Mouse (Mus musculus) embryonic facial prominence, embryonic 13.5 days (tissue): ENCODE data around the gene Lrrc58. TPM values are rescaled to one million over a fixed set of nuclear protein-coding genes. Genes with fewer than 3 reads are reported as not detected.

Experiments used
- ATAC-seq: fragments of 200-750 bp; cut with Nextera tagmentation; 2 replicates; pipeline ENCODE4 v1.8.0; 2017; ENCODE audit warnings: low read depth; ENCODE audit not compliant: insufficient number of reproducible peaks, insufficient read depth, low FRiP score, low TSS enrichment
- H3K27ac ChIP-seq: fragments of 300-500 bp; sonication (generic); 2 replicates; pipeline ENCODE4 v1.5.1; 2015; ENCODE audit warnings: moderate library complexity, mild to moderate bottlenecking, inconsistent platforms
- H3K27me3 ChIP-seq: fragments of 300-500 bp; sonication (generic); 2 replicates; pipeline ENCODE4 v1.6.1; 2015; ENCODE audit warnings: mild to moderate bottlenecking, inconsistent platforms
- H3K36me3 ChIP-seq: fragments of 300-500 bp; sonication (generic); 2 replicates; pipeline ENCODE4 v1.6.1; 2015; ENCODE audit warnings: mild to moderate bottlenecking, inconsistent platforms
- H3K4me1 ChIP-seq: fragments of 300-500 bp; sonication (generic); 2 replicates; pipeline ENCODE4 v1.6.1; 2015; ENCODE audit warnings: inconsistent platforms
- H3K4me2 ChIP-seq: fragments of 300-500 bp; sonication (generic); 2 replicates; pipeline ENCODE4 v1.6.1; 2015; ENCODE audit warnings: moderate library complexity, mild to moderate bottlenecking, inconsistent platforms
- H3K4me3 ChIP-seq: fragments of 300-500 bp; sonication (generic); 2 replicates; pipeline ENCODE4 v1.5.1; 2015; ENCODE audit warnings: mild to moderate bottlenecking, inconsistent platforms
- H3K9ac ChIP-seq: fragments of 300-500 bp; sonication (generic); 2 replicates; pipeline ENCODE4 v1.6.1; 2015; ENCODE audit warnings: mild to moderate bottlenecking, inconsistent platforms
- H3K9me3 ChIP-seq: fragments of 300-500 bp; sonication (generic); 2 replicates; pipeline ENCODE4 v1.6.1; 2016; ENCODE audit warnings: inconsistent platforms
- WGBS: fragments of 180-500 bp; shearing (Covaris S2); methylation state at CpG from one replicate; pipeline ENCODE4 v1.1.7; 2015; ENCODE audit warnings: mixed read lengths; 5-methylcytosine and 5-hydroxymethylcytosine counted together
- polyA plus RNA-seq: library from polyadenylated mRNA; unstranded; fragments of >200 nt; fragmentation: Nextera tagmentation; extraction: Ambion mirVana; gene quantifications from 2 replicates; pipeline ENCODE4 v1.2.1, GENCODE M21; 2015

The Lrrc58 gene
- 63.6 and 63.7 TPM in 2 replicates for polyA plus RNA-seq

- Histone ChIP-seq H3K4me1 (peaks cover 19% of the 10 kb centered on the region), H3K4me2 (peak within 1 kb of the TSS; percentile 71), H3K9me3 (no peaks in the 10 kb centered on the region), H3K9ac (peak within 1 kb of the TSS; percentile 98), H3K4me3 (peak within 1 kb of the TSS; percentile 96), H3K36me3 (no peaks in the 10 kb centered on the region), H3K27ac (peak within 1 kb of the TSS; percentile 98), H3K27me3 (no peaks in the 10 kb centered on the region)
- peak; percentile 90 for ATAC-seq
- WGBS = under 1% methylated on average over 86 of the region's 86 CpGs
These were observed at the start of gene Lrrc58 for GRCm38 (mm10) chr16:37867791-37868505. Lrrc58 (plus strand) TSS chr16:37868389.

- H3K9me3 ChIP-seq = no peaks in the 10 kb centered on the region
- no peak overlapping the region for H3K9ac ChIP-seq
- H3K27ac ChIP-seq = no peak overlapping the region
- 84% methylated on average over 5 of the region's 5 CpGs for WGBS
- H3K27me3 ChIP-seq = no peaks in the 10 kb centered on the region
- ATAC-seq = no peak
- no peaks in the 10 kb centered on the region for H3K4me1 ChIP-seq
- H3K36me3 ChIP-seq = peaks cover 97% of the 10 kb centered on the region
- H3K4me3 ChIP-seq = no peak overlapping the region
- no peak overlapping the region for H3K4me2 ChIP-seq
These were observed 44.2 kb upstream of the Lrrc58 start for GRCm38 (mm10) chr16:37823949-37824348.

- no peaks in the 10 kb centered on the region for H3K4me1 ChIP-seq
- ATAC-seq = no peak
- 86% methylated on average over 12 of the region's 12 CpGs for WGBS
- no peaks in the 10 kb centered on the region for H3K9me3 ChIP-seq
- no peak overlapping the region for H3K27ac ChIP-seq
- H3K4me3 ChIP-seq = no peak overlapping the region
- H3K9ac ChIP-seq = no peak overlapping the region
- H3K27me3 ChIP-seq = no peaks in the 10 kb centered on the region
- no peak overlapping the region for H3K4me2 ChIP-seq
- peaks cover 98% of the 10 kb centered on the region for H3K36me3 ChIP-seq
These were observed 43.2 kb upstream of the Lrrc58 start for GRCm38 (mm10) chr16:37824778-37825505.

GRCm38 (mm10) chr16:37826286-37826685 lies 41.9 kb upstream of the Lrrc58 start:
- 97% methylated on average over 3 of the region's 3 CpGs for WGBS
- no peak overlapping the region for H3K27ac ChIP-seq
- no peaks in the 10 kb centered on the region for H3K9me3 ChIP-seq
- H3K4me3 ChIP-seq = no peak overlapping the region
- no peaks in the 10 kb centered on the region for H3K27me3 ChIP-seq
- no peak overlapping the region for H3K9ac ChIP-seq
- peaks cover 98% of the 10 kb centered on the region for H3K36me3 ChIP-seq
- H3K4me2 ChIP-seq = no peak overlapping the region
- no peak for ATAC-seq
- no peaks in the 10 kb centered on the region for H3K4me1 ChIP-seq

GRCm38 (mm10) chr16:37831041-37831440 lies 37.1 kb upstream of the Lrrc58 start:
- H3K27me3 ChIP-seq = no peaks in the 10 kb centered on the region
- no peak overlapping the region for H3K4me2 ChIP-seq
- peaks cover 95% of the 10 kb centered on the region for H3K36me3 ChIP-seq
- no peak overlapping the region for H3K27ac ChIP-seq
- no peaks in the 10 kb centered on the region for H3K9me3 ChIP-seq
- H3K4me1 ChIP-seq = no peaks in the 10 kb centered on the region
- WGBS = 77% methylated on average over 7 of the region's 7 CpGs
- no peak overlapping the region for H3K4me3 ChIP-seq
- no peak for ATAC-seq
- no peak overlapping the region for H3K9ac ChIP-seq

- H3K9ac ChIP-seq = no peak overlapping the region
- H3K27me3 ChIP-seq = no peaks in the 10 kb centered on the region
- no peaks in the 10 kb centered on the region for H3K4me1 ChIP-seq
- no peak overlapping the region for H3K4me2 ChIP-seq
- WGBS = 66% methylated on average over 3 of the region's 3 CpGs
- peaks cover 46% of the 10 kb centered on the region for H3K36me3 ChIP-seq
- no peaks in the 10 kb centered on the region for H3K9me3 ChIP-seq
- no peak for ATAC-seq
- H3K4me3 ChIP-seq = no peak overlapping the region
- H3K27ac ChIP-seq = 0 out of 2 replicates have a peak overlapping the region, but pooled peaks have one; percentile 1
These were observed 30.6 kb upstream of the Lrrc58 start for GRCm38 (mm10) chr16:37837571-37837970.

- Histone ChIP-seq H3K27me3 (no peaks in the 10 kb centered on the region), H3K4me1 (no peaks in the 10 kb centered on the region), H3K9me3 (no peaks in the 10 kb centered on the region), H3K36me3 (peaks cover 2% of the 10 kb centered on the region; the same call in 1 of the 2 replicates), H3K27ac (no peak overlapping the region), H3K4me3 (no peak overlapping the region), H3K4me2 (no peak overlapping the region), H3K9ac (no peak overlapping the region)
- no peak for ATAC-seq
- 65% methylated on average over 2 of the region's 2 CpGs for whole genome bisulfite sequencing
These were observed 25.8 kb upstream of the Lrrc58 start for GRCm38 (mm10) chr16:37842439-37842838.

GRCm38 (mm10) chr16:37843740-37844139 lies 24.4 kb upstream of the Lrrc58 start:
- H3K27me3 ChIP-seq = no peaks in the 10 kb centered on the region
- H3K4me1 ChIP-seq = no peaks in the 10 kb centered on the region
- no peak overlapping the region for H3K27ac ChIP-seq
- no peak overlapping the region for H3K4me2 ChIP-seq
- 90% methylated on average over 12 of the region's 12 CpGs for WGBS
- no peak for ATAC-seq
- no peaks in the 10 kb centered on the region for H3K36me3 ChIP-seq
- H3K9me3 ChIP-seq = no peaks in the 10 kb centered on the region
- no peak overlapping the region for H3K4me3 ChIP-seq
- no peak overlapping the region for H3K9ac ChIP-seq

- Histone ChIP-seq H3K4me1 (no peaks in the 10 kb centered on the region), H3K9ac (no peak overlapping the region), H3K27ac (no peak overlapping the region), H3K9me3 (no peaks in the 10 kb centered on the region), H3K36me3 (no peaks in the 10 kb centered on the region), H3K27me3 (no peaks in the 10 kb centered on the region), H3K4me3 (no peak overlapping the region), H3K4me2 (no peak overlapping the region)
- WGBS = 86% methylated on average over 7 of the region's 7 CpGs
- no peak for ATAC-seq
These were observed 22.8 kb upstream of the Lrrc58 start for GRCm38 (mm10) chr16:37845202-37845925.

- no peaks in the 10 kb centered on the region for H3K27me3 ChIP-seq
- H3K4me2 ChIP-seq = no peak overlapping the region
- H3K36me3 ChIP-seq = no peaks in the 10 kb centered on the region
- H3K27ac ChIP-seq = no peak overlapping the region
- WGBS = 86% methylated on average over 3 of the region's 3 CpGs
- no peaks in the 10 kb centered on the region for H3K4me1 ChIP-seq
- H3K9ac ChIP-seq = no peak overlapping the region
- H3K4me3 ChIP-seq = no peak overlapping the region
- H3K9me3 ChIP-seq = no peaks in the 10 kb centered on the region
- ATAC-seq = no peak
These were observed 21.1 kb upstream of the Lrrc58 start for GRCm38 (mm10) chr16:37847081-37847480.

GRCm38 (mm10) chr16:37851366-37851765 lies 16.8 kb upstream of the Lrrc58 start:
- no peak for ATAC-seq
- 19% methylated on average over 5 of the region's 5 CpGs for WGBS
- Histone ChIP-seq H3K4me2 (no peak overlapping the region), H3K4me3 (no peak overlapping the region), H3K36me3 (no peaks in the 10 kb centered on the region), H3K4me1 (peaks cover 22% of the 10 kb centered on the region), H3K27ac (peak overlapping the region; percentile 53; the same call in 1 of the 2 replicates), H3K9ac (no peak overlapping the region), H3K9me3 (no peaks in the 10 kb centered on the region), H3K27me3 (no peaks in the 10 kb centered on the region)
